Mouse (Mus musculus): ENCODE measurements around the gene Il17ra. TPM values are rescaled to one million over a fixed set of nuclear protein-coding genes. Genes with fewer than 3 reads are reported as not detected.

Il17ra gene
- polyA plus RNA-seq, 1 experiment: 39.1 TPM

DNA sequence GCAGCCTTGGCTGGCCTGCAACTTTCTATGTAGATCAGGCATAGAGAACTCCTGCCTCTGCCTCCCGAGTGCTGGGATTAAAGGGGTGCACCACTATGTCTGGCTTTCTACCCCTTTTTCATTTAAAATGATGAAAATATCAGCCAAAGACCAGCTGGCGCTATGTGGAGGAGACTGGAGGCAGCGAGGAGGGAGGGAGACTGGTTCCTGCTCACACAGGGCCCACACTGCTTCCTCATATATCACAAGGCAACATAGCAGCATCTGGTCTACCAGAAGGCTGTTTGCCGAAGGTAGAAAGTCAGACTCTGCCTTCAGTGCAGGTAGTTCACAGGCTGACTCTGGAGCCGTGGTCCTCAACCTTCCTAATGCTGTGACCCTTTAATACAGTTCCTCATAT lies 17.3 kb downstream of the Il17ra start:
- WGBS: 92% methylated on average over 5 of the region's 5 CpGs
- H3K27ac ChIP-seq (ENCODE audit: insufficient read depth, low read depth, low read length): no peak overlapping the region
- TF ChIP-seq CTCF (IDR thresholded peaks at IDR 0.05; ENCODE audit: insufficient read depth, low read depth, low read length) (no peak), POLR2A (IDR thresholded peaks at IDR 0.05; ENCODE audit: insufficient read depth, low read depth, low read length) (no peak)
- H3K4me3 ChIP-seq (ENCODE audit: insufficient read depth, low read depth, low read length): no peak overlapping the region
- H3K4me1 ChIP-seq (ENCODE audit: control insufficient read depth, insufficient read depth, low read length): peaks cover 12% of the 10 kb centered on the region

DNA sequence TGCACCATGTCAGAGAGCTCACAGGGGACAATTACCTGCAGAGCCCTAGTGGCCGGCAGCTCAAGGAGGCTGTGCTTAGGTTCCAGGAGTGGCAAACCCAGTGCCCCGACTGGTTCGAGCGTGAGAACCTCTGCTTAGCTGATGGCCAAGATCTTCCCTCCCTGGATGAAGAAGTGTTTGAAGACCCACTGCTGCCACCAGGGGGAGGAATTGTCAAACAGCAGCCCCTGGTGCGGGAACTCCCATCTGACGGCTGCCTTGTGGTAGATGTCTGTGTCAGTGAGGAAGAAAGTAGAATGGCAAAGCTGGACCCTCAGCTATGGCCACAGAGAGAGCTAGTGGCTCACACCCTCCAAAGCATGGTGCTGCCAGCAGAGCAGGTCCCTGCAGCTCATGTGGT lies 18.5 kb downstream of the Il17ra start:
- WGBS: 90% methylated on average over 6 of the region's 6 CpGs
- H3K4me3 ChIP-seq (ENCODE audit: insufficient read depth, low read depth, low read length): no peak overlapping the region
- no peak overlapping the region for H3K27ac ChIP-seq (ENCODE audit: insufficient read depth, low read depth, low read length)
- TF ChIP-seq CTCF (IDR thresholded peaks at IDR 0.05; ENCODE audit: insufficient read depth, low read depth, low read length) (no peak), POLR2A (IDR thresholded peaks at IDR 0.05; ENCODE audit: insufficient read depth, low read depth, low read length) (no peak)
- H3K4me1 ChIP-seq (ENCODE audit: control insufficient read depth, insufficient read depth, low read length): peaks cover 14% of the 10 kb centered on the region

DNA sequence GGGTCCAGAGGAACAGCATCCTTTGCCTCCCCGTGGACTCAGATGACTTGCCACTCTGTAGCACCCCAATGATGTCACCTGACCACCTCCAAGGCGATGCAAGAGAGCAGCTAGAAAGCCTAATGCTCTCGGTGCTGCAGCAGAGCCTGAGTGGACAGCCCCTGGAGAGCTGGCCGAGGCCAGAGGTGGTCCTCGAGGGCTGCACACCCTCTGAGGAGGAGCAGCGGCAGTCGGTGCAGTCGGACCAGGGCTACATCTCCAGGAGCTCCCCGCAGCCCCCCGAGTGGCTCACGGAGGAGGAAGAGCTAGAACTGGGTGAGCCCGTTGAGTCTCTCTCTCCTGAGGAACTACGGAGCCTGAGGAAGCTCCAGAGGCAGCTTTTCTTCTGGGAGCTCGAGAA lies 19.0 kb downstream of the Il17ra start:
- Histone ChIP-seq H3K27ac (ENCODE audit: insufficient read depth, low read depth, low read length) (no peak overlapping the region), H3K4me3 (ENCODE audit: insufficient read depth, low read depth, low read length) (no peak overlapping the region), H3K4me1 (ENCODE audit: control insufficient read depth, insufficient read depth, low read length) (peaks cover 14% of the 10 kb centered on the region)
- 92% methylated on average over 14 of the region's 14 CpGs for WGBS
- no peak for TF ChIP-seq CTCF (IDR thresholded peaks at IDR 0.05; ENCODE audit: insufficient read depth, low read depth, low read length)
- no peak for TF ChIP-seq POLR2A (IDR thresholded peaks at IDR 0.05; ENCODE audit: insufficient read depth, low read depth, low read length)

DNA sequence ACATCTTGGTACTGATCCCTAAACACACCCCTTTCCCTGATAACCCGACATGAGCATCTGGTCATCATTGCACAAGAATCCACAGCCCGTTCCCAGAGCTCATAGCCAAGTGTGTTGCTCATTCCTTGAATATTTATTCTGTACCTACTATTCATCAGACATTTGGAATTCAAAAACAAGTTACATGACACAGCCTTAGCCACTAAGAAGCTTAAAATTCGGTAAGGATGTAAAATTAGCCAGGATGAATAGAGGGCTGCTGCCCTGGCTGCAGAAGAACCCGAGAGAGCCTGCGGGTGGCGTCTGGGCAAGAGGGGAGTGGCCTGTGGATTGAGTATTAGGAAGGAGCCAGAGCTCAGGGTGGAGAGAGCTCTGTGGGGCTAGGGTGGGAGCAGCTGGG lies 19.7 kb downstream of the Il17ra start:
- 24% methylated on average over 6 of the region's 6 CpGs for WGBS
- H3K4me3 ChIP-seq (ENCODE audit: insufficient read depth, low read depth, low read length): no peak overlapping the region
- peaks cover 14% of the 10 kb centered on the region for H3K4me1 ChIP-seq (ENCODE audit: control insufficient read depth, insufficient read depth, low read length)
- H3K27ac ChIP-seq (ENCODE audit: insufficient read depth, low read depth, low read length): no peak overlapping the region
- TF ChIP-seq POLR2A (IDR thresholded peaks at IDR 0.05; ENCODE audit: insufficient read depth, low read depth, low read length) (no peak), CTCF (IDR thresholded peaks at IDR 0.05; ENCODE audit: insufficient read depth, low read depth, low read length) (no peak)

DNA sequence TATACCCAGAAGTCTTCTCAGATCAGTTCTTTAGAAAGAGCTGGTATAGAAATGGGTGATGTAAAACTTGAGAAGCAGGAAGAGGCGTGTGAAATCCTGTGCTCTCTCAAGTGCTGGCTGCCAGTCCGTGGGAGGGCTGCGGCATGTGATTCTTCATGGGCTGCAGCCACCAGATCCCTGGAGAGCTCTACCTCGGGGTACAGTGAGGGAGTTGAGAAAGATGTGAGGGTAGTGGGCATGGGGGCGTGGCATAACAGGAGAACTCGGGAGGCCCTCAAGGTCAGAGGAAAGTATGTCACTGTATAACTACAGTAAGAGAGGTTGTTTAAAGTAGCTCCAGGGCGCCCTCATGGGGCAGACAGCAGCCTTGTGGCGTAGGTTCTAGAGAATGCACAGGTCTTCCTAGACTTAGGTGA lies 20.2 kb downstream of the Il17ra start:
- TF ChIP-seq CTCF (IDR thresholded peaks at IDR 0.05; ENCODE audit: insufficient read depth, low read depth, low read length): no peak
- TF ChIP-seq POLR2A (IDR thresholded peaks at IDR 0.05; ENCODE audit: insufficient read depth, low read depth, low read length): no peak
- Histone ChIP-seq H3K4me1 (ENCODE audit: control insufficient read depth, insufficient read depth, low read length) (peaks cover 14% of the 10 kb centered on the region), H3K4me3 (ENCODE audit: insufficient read depth, low read depth, low read length) (no peak overlapping the region), H3K27ac (ENCODE audit: insufficient read depth, low read depth, low read length) (no peak overlapping the region)
- 21% methylated on average over 8 of the region's 8 CpGs for WGBS

DNA sequence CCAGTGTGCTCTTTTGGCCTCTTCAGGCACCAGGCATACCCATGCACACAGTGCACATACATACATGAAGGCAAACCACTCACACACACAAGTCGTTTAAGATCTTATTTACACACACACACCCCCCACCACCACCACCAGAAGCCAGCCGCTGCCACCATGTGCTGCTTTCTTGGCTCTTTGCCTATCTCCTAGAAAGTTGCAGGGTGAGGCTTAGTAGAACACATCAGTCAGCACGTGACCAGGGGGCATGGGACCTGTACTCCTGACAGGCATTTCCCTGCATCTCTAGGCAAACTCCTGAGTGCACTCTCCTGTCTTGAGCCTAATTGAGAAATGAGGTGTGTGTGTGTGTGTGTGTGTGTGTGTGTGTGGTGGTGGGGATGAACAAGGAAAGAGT lies 22.0 kb downstream of the Il17ra start:
- no peak for TF ChIP-seq POLR2A (IDR thresholded peaks at IDR 0.05; ENCODE audit: insufficient read depth, low read depth, low read length)
- no peak for TF ChIP-seq CTCF (IDR thresholded peaks at IDR 0.05; ENCODE audit: insufficient read depth, low read depth, low read length)
- no peak overlapping the region for H3K4me3 ChIP-seq (ENCODE audit: insufficient read depth, low read depth, low read length)
- no peak overlapping the region for H3K27ac ChIP-seq (ENCODE audit: insufficient read depth, low read depth, low read length)
- H3K4me1 ChIP-seq (ENCODE audit: control insufficient read depth, insufficient read depth, low read length): peaks cover 22% of the 10 kb centered on the region
- WGBS: 54% methylated on average over 3 of the region's 3 CpGs

DNA sequence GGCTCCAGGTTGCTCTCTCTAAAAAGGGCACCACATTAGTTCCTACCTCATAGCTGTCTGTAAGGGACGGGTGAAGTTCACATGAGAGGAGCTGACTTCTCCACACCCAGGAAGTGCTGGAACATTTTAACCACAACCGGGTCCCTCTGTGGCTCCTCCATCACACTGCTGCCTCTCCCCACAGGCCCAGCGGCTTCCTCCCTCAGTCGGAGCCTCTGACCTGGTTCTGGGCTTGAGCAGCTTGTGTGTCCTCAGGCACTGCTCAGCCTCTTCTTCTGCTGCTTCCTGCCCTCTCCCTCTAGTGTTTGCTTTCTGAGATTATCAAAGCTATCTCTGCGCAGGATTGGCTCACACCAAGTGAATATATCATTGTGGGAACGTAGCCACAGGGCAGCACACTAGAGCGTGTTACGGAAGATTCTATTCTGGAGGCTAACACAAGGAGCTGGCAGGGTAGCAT lies 23.0 kb downstream of the Il17ra start:
- H3K27ac ChIP-seq (ENCODE audit: insufficient read depth, low read depth, low read length): no peak overlapping the region
- TF ChIP-seq POLR2A (IDR thresholded peaks at IDR 0.05; ENCODE audit: insufficient read depth, low read depth, low read length) (no peak), CTCF (IDR thresholded peaks at IDR 0.05; ENCODE audit: insufficient read depth, low read depth, low read length) (no peak)
- H3K4me3 ChIP-seq (ENCODE audit: insufficient read depth, low read depth, low read length): no peak overlapping the region
- peaks cover 32% of the 10 kb centered on the region for H3K4me1 ChIP-seq (ENCODE audit: control insufficient read depth, insufficient read depth, low read length)
- 59% methylated on average over 8 of the region's 8 CpGs for WGBS

DNA sequence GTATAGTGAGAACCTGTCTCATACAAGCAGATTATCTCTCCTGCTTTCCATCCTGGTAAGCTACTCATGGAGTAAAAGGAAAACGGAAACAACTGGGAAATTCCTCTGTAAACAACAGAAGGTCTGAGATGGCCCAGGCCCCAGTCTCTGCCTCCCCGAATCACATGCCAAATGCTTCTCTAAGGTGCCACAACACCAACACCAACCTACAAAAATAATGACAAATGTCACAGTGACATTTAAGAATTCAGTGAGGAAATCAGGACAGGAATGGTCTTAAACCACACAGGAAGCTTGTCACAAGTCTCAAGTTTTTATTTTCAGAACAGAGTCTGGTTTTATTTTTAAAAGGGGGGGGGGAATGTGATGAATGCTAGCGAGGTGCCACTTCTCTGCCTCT lies 25.6 kb downstream of the Il17ra start:
- Histone ChIP-seq H3K4me1 (ENCODE audit: control insufficient read depth, insufficient read depth, low read length) (peaks cover 36% of the 10 kb centered on the region), H3K27ac (ENCODE audit: insufficient read depth, low read depth, low read length) (no peak overlapping the region), H3K4me3 (ENCODE audit: insufficient read depth, low read depth, low read length) (no peak overlapping the region)
- 72% methylated on average over 3 of the region's 3 CpGs for WGBS
- TF ChIP-seq CTCF (IDR thresholded peaks at IDR 0.05; ENCODE audit: insufficient read depth, low read depth, low read length) (no peak), POLR2A (IDR thresholded peaks at IDR 0.05; ENCODE audit: insufficient read depth, low read depth, low read length) (no peak)

DNA sequence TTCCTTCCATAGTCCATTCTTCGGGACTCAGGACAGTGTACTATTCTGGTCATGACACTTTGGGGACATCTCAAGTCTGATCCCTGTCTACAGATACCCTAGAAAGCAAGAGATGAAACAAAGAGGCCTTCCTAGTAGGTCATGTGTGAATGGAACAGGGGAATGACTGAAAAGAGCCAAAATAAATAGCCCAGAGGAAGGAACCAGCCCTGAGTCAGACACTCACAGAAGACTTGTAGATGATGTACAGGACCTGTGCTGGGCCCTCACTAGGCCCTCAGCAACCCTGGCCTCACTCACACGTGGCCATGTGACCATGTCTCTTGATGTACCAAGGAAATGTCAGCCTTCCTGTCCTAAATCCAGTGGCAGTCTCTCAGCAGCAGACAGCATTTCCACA lies 26.4 kb downstream of the Il17ra start:
- H3K4me1 ChIP-seq (ENCODE audit: control insufficient read depth, insufficient read depth, low read length): peaks cover 39% of the 10 kb centered on the region
- H3K27ac ChIP-seq (ENCODE audit: insufficient read depth, low read depth, low read length): no peak overlapping the region
- 60% methylated on average over 2 of the region's 2 CpGs for WGBS
- H3K4me3 ChIP-seq (ENCODE audit: insufficient read depth, low read depth, low read length): 0 out of 2 replicates have a peak overlapping the region, but pooled peaks have one; percentile 24
- no peak for TF ChIP-seq POLR2A (IDR thresholded peaks at IDR 0.05; ENCODE audit: insufficient read depth, low read depth, low read length)
- no peak for TF ChIP-seq CTCF (IDR thresholded peaks at IDR 0.05; ENCODE audit: insufficient read depth, low read depth, low read length)

DNA sequence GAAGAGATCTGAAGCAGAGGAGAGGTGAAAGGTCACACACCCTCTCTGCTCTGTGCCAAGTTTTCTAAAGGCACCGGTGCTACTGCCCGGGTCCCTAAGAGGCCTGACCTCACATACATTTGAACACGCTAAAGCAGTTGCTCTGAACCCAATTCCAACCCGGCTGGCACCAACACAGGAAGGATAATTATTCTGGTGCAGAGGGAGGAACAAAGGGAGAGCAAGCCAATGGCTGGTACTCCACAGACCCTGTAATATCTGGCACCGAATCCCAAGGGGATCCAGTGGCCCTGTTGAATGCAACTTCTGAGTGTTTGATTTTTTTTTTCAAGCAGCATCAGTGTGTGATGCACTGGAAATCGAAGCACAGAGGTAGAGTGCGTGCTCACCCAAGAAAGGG lies 28.0 kb downstream of the Il17ra start:
- Histone ChIP-seq H3K27ac (ENCODE audit: insufficient read depth, low read depth, low read length) (no peak overlapping the region), H3K4me1 (ENCODE audit: control insufficient read depth, insufficient read depth, low read length) (peaks cover 46% of the 10 kb centered on the region), H3K4me3 (ENCODE audit: insufficient read depth, low read depth, low read length) (peak overlapping the region; percentile 89)
- TF ChIP-seq POLR2A (IDR thresholded peaks at IDR 0.05; ENCODE audit: insufficient read depth, low read depth, low read length) (no peak), CTCF (IDR thresholded peaks at IDR 0.05; ENCODE audit: insufficient read depth, low read depth, low read length) (no peak)
- WGBS: 16% methylated on average over 7 of the region's 7 CpGs
